Mouse (Mus musculus): ENCODE measurements around the gene Gm20532. TPM values are rescaled to one million over a fixed set of nuclear protein-coding genes. Genes with fewer than 3 reads are reported as not detected.
A peak's percentile ranks its signal among the peaks of the same experiment; 100 is the strongest.

Gm20532 gene
- polyA plus RNA-seq, 1 experiment = not detected

DNA sequence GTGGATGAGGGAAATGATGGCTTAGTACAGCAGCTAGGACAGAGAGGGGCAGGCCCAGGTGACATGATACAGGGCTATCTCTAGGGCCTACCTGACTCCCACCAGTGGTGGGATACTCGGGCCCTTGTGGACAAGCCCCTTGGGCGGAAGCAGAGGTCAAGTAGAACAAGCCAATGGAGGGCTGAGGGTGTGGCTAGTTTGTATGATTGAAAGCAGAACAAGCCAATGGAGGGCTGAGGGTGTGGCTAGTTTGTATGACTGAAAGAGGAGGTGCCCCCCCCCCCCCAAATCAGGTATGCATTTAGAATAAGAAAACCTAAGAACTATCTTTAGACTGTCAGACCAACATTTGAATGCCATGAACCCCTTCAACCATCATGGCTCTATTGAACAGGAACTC, 4.2 kb upstream of the Gm20532 start:
- Histone ChIP-seq H3K27ac (ENCODE audit: insufficient read depth, low read length) (no peak overlapping the region), H3K4me3 (ENCODE audit: insufficient read depth, low read length) (no peak overlapping the region), H3K4me1 (ENCODE audit: control insufficient read depth, insufficient read depth, low read length) (no peaks in the 10 kb centered on the region)
- TF ChIP-seq POLR2A (IDR thresholded peaks at IDR 0.05; ENCODE audit: low read depth, low read length) = no peak
- TF ChIP-seq CTCF (IDR thresholded peaks at IDR 0.05; ENCODE audit: borderline replicate concordance, insufficient read depth, low read length) = no peak

- TF ChIP-seq POLR2A (IDR thresholded peaks at IDR 0.05; ENCODE audit: low read depth, low read length) (no peak), CTCF (IDR thresholded peaks at IDR 0.05; ENCODE audit: borderline replicate concordance, insufficient read depth, low read length) (no peak)
- no peaks in the 10 kb centered on the region for H3K4me1 ChIP-seq (ENCODE audit: control insufficient read depth, insufficient read depth, low read length)
- no peak overlapping the region for H3K27ac ChIP-seq (ENCODE audit: insufficient read depth, low read length)
- no peak overlapping the region for H3K4me3 ChIP-seq (ENCODE audit: insufficient read depth, low read length)
Observed at GRCm38 (mm10) chr2:26582741-26583140, 3.7 kb upstream of the Gm20532 start.

DNA sequence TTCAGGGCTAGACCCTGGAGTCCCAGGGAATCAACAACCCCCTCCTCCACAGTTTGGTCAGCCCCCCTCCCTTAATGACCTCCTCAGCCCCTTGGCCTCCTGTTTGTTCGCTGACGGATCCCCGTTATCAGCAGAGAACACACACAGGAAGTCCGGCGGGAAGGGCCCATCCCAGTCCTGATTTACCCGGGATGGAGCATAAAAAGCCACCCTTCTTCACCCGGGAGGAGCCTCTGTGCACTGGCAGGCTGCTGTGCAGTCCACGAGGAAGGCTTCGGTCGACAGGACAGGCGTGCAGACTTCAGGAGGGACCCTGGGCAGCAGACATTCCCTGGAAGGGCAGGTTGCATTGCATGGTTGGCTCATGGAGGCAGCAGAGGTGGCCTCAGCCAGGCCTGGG, 2.8 kb upstream of the Gm20532 start:
- Histone ChIP-seq H3K4me3 (ENCODE audit: insufficient read depth, low read length) (no peak overlapping the region), H3K27ac (ENCODE audit: insufficient read depth, low read length) (no peak overlapping the region), H3K4me1 (ENCODE audit: control insufficient read depth, insufficient read depth, low read length) (no peaks in the 10 kb centered on the region)
- TF ChIP-seq CTCF (IDR thresholded peaks at IDR 0.05; ENCODE audit: borderline replicate concordance, insufficient read depth, low read length) (no peak), POLR2A (IDR thresholded peaks at IDR 0.05; ENCODE audit: low read depth, low read length) (no peak)

- Histone ChIP-seq H3K4me3 (ENCODE audit: insufficient read depth, low read length) (no peak overlapping the region), H3K4me1 (ENCODE audit: control insufficient read depth, insufficient read depth, low read length) (no peaks in the 10 kb centered on the region), H3K27ac (ENCODE audit: insufficient read depth, low read length) (no peak overlapping the region)
- no peak for TF ChIP-seq CTCF (IDR thresholded peaks at IDR 0.05; ENCODE audit: borderline replicate concordance, insufficient read depth, low read length)
- TF ChIP-seq POLR2A (IDR thresholded peaks at IDR 0.05; ENCODE audit: low read depth, low read length) = no peak
Observed at GRCm38 (mm10) chr2:26585713-26586112, 726 bp upstream of the Gm20532 start.

GRCm38 (mm10) chr2:26587044-26587405, 586 bp downstream of the Gm20532 start:
- Histone ChIP-seq H3K4me3 (ENCODE audit: insufficient read depth, low read length) (peak overlapping the region; percentile 57), H3K4me1 (ENCODE audit: control insufficient read depth, insufficient read depth, low read length) (no peaks in the 10 kb centered on the region), H3K27ac (ENCODE audit: insufficient read depth, low read length) (no peak overlapping the region)
- TF ChIP-seq POLR2A (IDR thresholded peaks at IDR 0.05; ENCODE audit: low read depth, low read length) (no peak), CTCF (IDR thresholded peaks at IDR 0.05; ENCODE audit: borderline replicate concordance, insufficient read depth, low read length) (peak; percentile 23; the same call in 1 of the 2 replicates)

- TF ChIP-seq CTCF (IDR thresholded peaks at IDR 0.05; ENCODE audit: borderline replicate concordance, insufficient read depth, low read length) = no peak
- no peak for TF ChIP-seq POLR2A (IDR thresholded peaks at IDR 0.05; ENCODE audit: low read depth, low read length)
- Histone ChIP-seq H3K27ac (ENCODE audit: insufficient read depth, low read length) (no peak overlapping the region), H3K4me3 (ENCODE audit: insufficient read depth, low read length) (no peak overlapping the region), H3K4me1 (ENCODE audit: control insufficient read depth, insufficient read depth, low read length) (no peaks in the 10 kb centered on the region)
Observed at GRCm38 (mm10) chr2:26588573-26588972, 2.1 kb downstream of the Gm20532 start.

GRCm38 (mm10) chr2:26589284-26589683, 2.8 kb downstream of the Gm20532 start:
- no peaks in the 10 kb centered on the region for H3K4me1 ChIP-seq (ENCODE audit: control insufficient read depth, insufficient read depth, low read length)
- no peak overlapping the region for H3K4me3 ChIP-seq (ENCODE audit: insufficient read depth, low read length)
- H3K27ac ChIP-seq (ENCODE audit: insufficient read depth, low read length) = no peak overlapping the region
- TF ChIP-seq POLR2A (IDR thresholded peaks at IDR 0.05; ENCODE audit: low read depth, low read length) (no peak), CTCF (IDR thresholded peaks at IDR 0.05; ENCODE audit: borderline replicate concordance, insufficient read depth, low read length) (no peak)

DNA sequence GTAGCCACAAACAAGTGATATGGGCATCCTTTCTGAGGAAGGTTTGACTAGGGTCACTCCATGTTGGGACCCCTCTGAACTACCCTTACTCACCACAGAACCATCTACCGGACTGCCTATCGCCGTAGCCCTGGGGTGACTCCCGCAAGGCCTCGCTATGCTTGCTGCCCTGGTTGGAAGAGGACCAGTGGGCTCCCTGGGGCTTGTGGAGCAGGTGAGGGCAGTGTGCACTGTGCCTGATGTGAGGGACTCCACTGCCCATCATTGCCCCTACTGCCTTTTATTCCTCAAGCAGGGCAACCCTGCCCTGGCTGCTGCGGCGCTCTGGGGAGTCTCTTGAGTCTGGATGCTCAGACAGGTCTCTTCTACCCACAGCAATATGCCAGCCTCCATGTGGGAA, 3.8 kb downstream of the Gm20532 start:
- Histone ChIP-seq H3K4me1 (ENCODE audit: control insufficient read depth, insufficient read depth, low read length) (no peaks in the 10 kb centered on the region), H3K27ac (ENCODE audit: insufficient read depth, low read length) (no peak overlapping the region), H3K4me3 (ENCODE audit: insufficient read depth, low read length) (no peak overlapping the region)
- TF ChIP-seq POLR2A (IDR thresholded peaks at IDR 0.05; ENCODE audit: low read depth, low read length) (no peak), CTCF (IDR thresholded peaks at IDR 0.05; ENCODE audit: borderline replicate concordance, insufficient read depth, low read length) (no peak)

DNA sequence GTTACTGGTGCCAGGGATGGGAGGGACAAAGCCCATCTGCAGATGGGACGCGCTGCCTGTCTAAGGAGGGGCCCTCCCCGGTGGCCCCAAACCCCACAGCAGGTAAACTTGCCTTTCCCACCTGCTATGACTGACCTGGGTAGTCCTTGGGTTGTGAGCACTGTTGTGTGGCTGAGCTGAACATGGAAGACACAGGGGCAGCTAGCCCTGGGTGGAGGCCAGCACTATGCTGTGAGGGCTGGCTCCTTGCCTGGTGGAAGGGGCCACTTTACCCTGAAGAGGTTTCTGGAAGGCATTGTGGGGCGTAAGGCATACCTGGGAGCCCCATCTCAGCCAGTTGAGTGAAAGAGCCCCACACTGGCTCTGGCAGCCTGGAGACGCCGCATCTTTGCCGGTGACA, 4.5 kb downstream of the Gm20532 start:
- Histone ChIP-seq H3K4me1 (ENCODE audit: control insufficient read depth, insufficient read depth, low read length) (no peaks in the 10 kb centered on the region), H3K4me3 (ENCODE audit: insufficient read depth, low read length) (no peak overlapping the region), H3K27ac (ENCODE audit: insufficient read depth, low read length) (no peak overlapping the region)
- TF ChIP-seq CTCF (IDR thresholded peaks at IDR 0.05; ENCODE audit: borderline replicate concordance, insufficient read depth, low read length) = no peak
- no peak for TF ChIP-seq POLR2A (IDR thresholded peaks at IDR 0.05; ENCODE audit: low read depth, low read length)

DNA sequence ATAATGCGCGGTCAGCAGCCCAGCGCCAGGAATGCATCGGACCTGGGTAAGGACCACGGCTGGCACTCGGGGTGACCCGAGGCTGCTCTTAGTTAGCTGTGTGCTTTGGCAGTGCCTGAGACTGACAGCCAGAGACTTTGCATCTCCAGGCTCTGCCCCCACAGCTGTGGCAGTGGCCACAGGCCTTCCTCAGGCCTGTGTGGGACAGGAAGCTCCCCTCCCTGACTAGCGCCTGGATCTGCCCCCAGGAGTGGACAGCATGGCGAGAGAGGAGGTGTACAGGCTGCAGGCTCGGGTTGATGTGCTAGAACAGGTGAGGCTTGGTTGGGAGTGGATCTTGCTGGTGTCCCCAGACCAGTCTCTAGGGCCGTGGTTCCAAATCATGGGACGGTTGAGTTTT, 5.0 kb downstream of the Gm20532 start:
- H3K4me1 ChIP-seq (ENCODE audit: control insufficient read depth, insufficient read depth, low read length) = no peaks in the 10 kb centered on the region
- TF ChIP-seq POLR2A (IDR thresholded peaks at IDR 0.05; ENCODE audit: low read depth, low read length) = no peak
- TF ChIP-seq CTCF (IDR thresholded peaks at IDR 0.05; ENCODE audit: borderline replicate concordance, insufficient read depth, low read length) = no peak
- H3K27ac ChIP-seq (ENCODE audit: insufficient read depth, low read length) = no peak overlapping the region
- H3K4me3 ChIP-seq (ENCODE audit: insufficient read depth, low read length) = no peak overlapping the region

All from embryonic fibroblast, embryonic 13.5 days (primary cell).